Mouse (Mus musculus): ENCODE results near the gene Chaf1b.

- TF ChIP-seq CTCF (IDR thresholded peaks at IDR 0.05; ENCODE audit: borderline replicate concordance, insufficient read depth, low read length) = no peak
- no peak for TF ChIP-seq POLR2A (IDR thresholded peaks at IDR 0.05; ENCODE audit: low read depth, low read length)
Measured at GRCm38 (mm10) chr16:93860686-93861085, 23.0 kb upstream of the Chaf1b start.

All from embryonic fibroblast, embryonic 13.5 days (primary cell).